Mouse (Mus musculus) hindbrain, embryonic 16.5 days (tissue): ENCODE measurements at regions not wholly inside any gene's neighbourhood (a gene's known extent, or its start where the extent isn't known, plus 50 kb on each side); places are given as distances from the start of the nearest gene placed in this dataset.
A peak's percentile ranks its signal among the peaks of the same experiment; 100 is the strongest.

ENCODE experiments used
- ATAC-seq: fragments of 200-750 bp; cut with Nextera tagmentation; 2 replicates; pipeline ENCODE4 v1.8.0; 2017; ENCODE audit warnings: moderate TSS enrichment, moderate library complexity
- H3K27ac ChIP-seq: fragments of 300-500 bp; sonication (generic); 2 replicates; pipeline ENCODE4 v1.5.1; 2014; ENCODE audit warnings: low read depth, mild to moderate bottlenecking, control low read depth, low read length, moderate library complexity
- H3K27me3 ChIP-seq: fragments of 300-500 bp; sonication (generic); replicated peaks from 2 replicates; pipeline ENCODE4 v1.6.1; 2014; ENCODE audit warnings: low read length; ENCODE audit not compliant: control insufficient read depth, insufficient read depth
- H3K36me3 ChIP-seq: fragments of 300-500 bp; sonication (generic); 2 replicates; pipeline ENCODE4 v1.6.1; 2014; ENCODE audit warnings: mild to moderate bottlenecking, low read length, moderate library complexity, mixed read lengths; ENCODE audit not compliant: control insufficient read depth, insufficient read depth
- H3K4me1 ChIP-seq: fragments of 300-500 bp; sonication (generic); 2 replicates; pipeline ENCODE4 v1.6.1; 2014; ENCODE audit warnings: low read depth, low read length; ENCODE audit not compliant: control insufficient read depth, insufficient read depth
- H3K4me2 ChIP-seq: fragments of 300-500 bp; sonication (generic); 2 replicates; pipeline ENCODE4 v1.6.1; 2014; ENCODE audit warnings: mild to moderate bottlenecking, low read length, control low read depth, moderate library complexity
- H3K4me3 ChIP-seq: fragments of 300-500 bp; sonication (generic); 2 replicates; pipeline ENCODE4 v1.5.1; 2014; ENCODE audit warnings: mild to moderate bottlenecking, low read length, control low read depth, moderate library complexity
- H3K9ac ChIP-seq: fragments of 300-500 bp; sonication (generic); 2 replicates; pipeline ENCODE4 v1.6.1; 2014; ENCODE audit warnings: low read depth, mild to moderate bottlenecking, control low read depth, low read length, moderate library complexity
- H3K9me3 ChIP-seq: fragments of 300-500 bp; sonication (generic); 2 replicates; pipeline ENCODE4 v1.6.1; 2014; ENCODE audit warnings: mild to moderate bottlenecking, low read length, moderate library complexity; ENCODE audit not compliant: control insufficient read depth
- WGBS: fragments of 180-500 bp; shearing (Covaris S2); extraction: QIAGEN DNeasy Blood & Tissue Kit; methylation state at CpG from one replicate; pipeline ENCODE4 v1.1.7; 2014; 5-methylcytosine and 5-hydroxymethylcytosine counted together

DNA sequence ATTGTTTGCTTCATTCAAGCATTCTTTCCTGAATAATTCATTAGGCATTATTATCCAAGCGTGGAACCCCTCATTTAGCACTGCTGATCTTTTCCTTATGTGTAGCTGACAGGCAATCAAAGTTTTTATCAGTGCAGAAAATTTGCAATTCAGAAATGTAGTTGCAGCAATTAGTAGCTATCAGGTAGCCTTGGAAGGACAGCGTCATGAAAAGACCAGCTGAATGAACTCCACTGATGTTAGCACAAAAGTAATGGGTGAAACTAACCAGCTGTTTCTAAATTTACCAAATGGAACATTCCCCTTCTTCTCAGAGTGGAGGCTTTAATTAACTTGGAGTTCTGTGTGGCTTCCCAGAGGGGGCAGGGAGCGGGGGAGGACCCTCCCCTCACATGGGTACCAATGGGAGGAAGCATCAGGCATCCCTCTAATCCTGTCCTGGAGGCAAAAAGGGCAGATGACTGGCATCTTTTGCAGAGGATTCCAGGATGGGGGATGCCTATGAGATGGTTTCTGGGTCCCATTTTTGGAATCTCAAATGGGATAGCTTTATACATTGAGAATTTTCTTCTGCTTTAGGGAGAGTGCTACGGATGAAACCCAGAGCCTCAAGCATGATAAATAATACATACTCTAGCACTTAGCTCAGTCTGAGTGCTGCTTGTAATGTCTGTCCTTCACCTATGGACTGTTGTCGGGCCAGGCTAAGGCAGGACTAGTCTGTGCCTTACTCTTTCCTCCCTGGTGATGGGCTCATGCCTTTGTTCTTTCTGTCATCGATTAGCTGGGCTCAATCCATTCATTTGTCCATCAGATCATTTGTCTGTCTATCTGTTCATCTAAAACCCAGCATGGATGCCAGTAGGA is 117.4 kb upstream of the Rcn1 start:
- Histone ChIP-seq H3K9ac (no peak overlapping the region), H3K4me2 (no peak overlapping the region), H3K4me1 (peaks cover 5% of the 10 kb centered on the region), H3K9me3 (no peaks in the 10 kb centered on the region), H3K4me3 (no peak overlapping the region), H3K36me3 (no peaks in the 10 kb centered on the region), H3K27ac (no peak overlapping the region), H3K27me3 (no peaks in the 10 kb centered on the region)
- ATAC-seq = peak; percentile 69
- 35% methylated on average over 6 of the region's 6 CpGs for WGBS

GRCm38 (mm10) chr2:105521841-105522240 is 122.7 kb upstream of the Rcn1 start:
- H3K4me1 ChIP-seq = no peaks in the 10 kb centered on the region
- H3K36me3 ChIP-seq = no peaks in the 10 kb centered on the region
- no peak overlapping the region for H3K9ac ChIP-seq
- H3K9me3 ChIP-seq = no peaks in the 10 kb centered on the region
- H3K27me3 ChIP-seq = no peaks in the 10 kb centered on the region
- H3K4me3 ChIP-seq = no peak overlapping the region
- no peak for ATAC-seq
- H3K27ac ChIP-seq = no peak overlapping the region
- H3K4me2 ChIP-seq = no peak overlapping the region
- WGBS = 13% methylated on average over 4 of the region's 4 CpGs

GRCm38 (mm10) chr2:105523297-105523802 is 124.2 kb upstream of the Rcn1 start:
- WGBS = 3% methylated on average over 5 of the region's 5 CpGs
- no peaks in the 10 kb centered on the region for H3K9me3 ChIP-seq
- peak; percentile 87 for ATAC-seq
- no peak overlapping the region for H3K27ac ChIP-seq
- no peak overlapping the region for H3K9ac ChIP-seq
- H3K36me3 ChIP-seq = no peaks in the 10 kb centered on the region
- H3K4me3 ChIP-seq = no peak overlapping the region
- no peaks in the 10 kb centered on the region for H3K4me1 ChIP-seq
- H3K4me2 ChIP-seq = no peak overlapping the region
- no peaks in the 10 kb centered on the region for H3K27me3 ChIP-seq

DNA sequence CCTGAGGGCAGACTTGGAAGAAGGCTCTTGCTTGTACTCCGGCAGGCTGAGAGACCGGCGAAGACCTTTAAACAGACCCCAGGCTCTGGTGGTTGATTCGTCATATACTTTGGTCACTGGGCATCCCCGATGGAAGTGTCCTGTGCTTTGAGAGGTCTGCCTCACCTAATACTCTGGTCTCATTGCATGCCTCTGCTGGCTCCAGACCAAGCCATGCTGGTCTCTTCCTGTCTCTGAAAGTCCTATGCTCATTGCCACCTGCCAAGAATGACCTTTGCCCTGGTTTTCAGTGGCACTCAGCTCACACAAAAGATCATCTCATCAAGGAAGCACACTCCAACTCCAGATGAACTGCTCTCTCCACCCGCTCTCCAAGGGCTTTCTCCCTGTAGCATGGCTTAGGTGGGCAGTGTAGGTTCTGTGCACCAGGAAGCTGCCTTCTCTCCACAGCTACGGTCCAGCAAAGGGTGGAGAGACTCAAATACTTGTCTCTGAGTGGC is 126.0 kb upstream of the Rcn1 start:
- H3K4me2 ChIP-seq = no peak overlapping the region
- H3K4me1 ChIP-seq = no peaks in the 10 kb centered on the region
- no peaks in the 10 kb centered on the region for H3K36me3 ChIP-seq
- no peak overlapping the region for H3K9ac ChIP-seq
- WGBS = 75% methylated on average over 7 of the region's 7 CpGs
- no peak overlapping the region for H3K27ac ChIP-seq
- H3K9me3 ChIP-seq = no peaks in the 10 kb centered on the region
- no peak overlapping the region for H3K4me3 ChIP-seq
- peak; percentile 48; the same call in 1 of the 2 replicates for ATAC-seq
- no peaks in the 10 kb centered on the region for H3K27me3 ChIP-seq

- H3K4me3 ChIP-seq = no peak overlapping the region
- WGBS = 91% methylated on average over 8 of the region's 8 CpGs
- no peak overlapping the region for H3K4me2 ChIP-seq
Observed at GRCm38 (mm10) chr2:105528535-105528934, 129.4 kb upstream of the Rcn1 start.

GRCm38 (mm10) chr2:105544099-105544498 is 124.6 kb upstream of the Pax6 start:
- no peak overlapping the region for H3K4me2 ChIP-seq
- 83% methylated on average over 13 of the region's 13 CpGs for WGBS
- no peaks in the 10 kb centered on the region for H3K36me3 ChIP-seq
- no peaks in the 10 kb centered on the region for H3K27me3 ChIP-seq
- H3K9ac ChIP-seq = no peak overlapping the region
- H3K9me3 ChIP-seq = no peaks in the 10 kb centered on the region
- H3K4me3 ChIP-seq = no peak overlapping the region
- H3K4me1 ChIP-seq = no peaks in the 10 kb centered on the region
- no peak for ATAC-seq
- no peak overlapping the region for H3K27ac ChIP-seq

More at GRCm38 (mm10) chr2:105528535-105528934, 129.4 kb upstream of the Rcn1 start:
- no peak overlapping the region for H3K27ac ChIP-seq
- ATAC-seq = no peak
- H3K36me3 ChIP-seq = no peaks in the 10 kb centered on the region
- H3K9me3 ChIP-seq = no peaks in the 10 kb centered on the region
- no peak overlapping the region for H3K9ac ChIP-seq
- no peaks in the 10 kb centered on the region for H3K4me1 ChIP-seq
- no peaks in the 10 kb centered on the region for H3K27me3 ChIP-seq

DNA sequence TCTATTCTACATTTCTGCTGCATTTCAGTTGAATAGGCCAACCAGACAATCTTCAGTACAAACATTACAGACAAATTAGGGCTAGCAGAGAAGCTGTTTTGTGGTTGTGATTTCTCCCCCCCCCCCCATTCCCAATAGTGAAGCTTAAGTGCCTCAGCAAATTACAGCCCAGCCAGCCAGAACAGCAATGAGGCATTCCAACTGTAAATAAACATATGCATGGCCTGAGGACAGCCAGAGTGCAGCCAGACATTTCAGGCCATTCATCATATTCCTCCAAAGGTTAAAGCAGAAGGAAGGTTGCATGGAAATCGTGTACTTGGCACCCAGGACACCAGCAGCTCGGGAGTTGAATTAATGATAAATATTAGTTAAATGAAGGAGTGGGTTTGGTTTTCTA is 116.6 kb upstream of the Pax6 start:
- Histone ChIP-seq H3K9me3 (no peaks in the 10 kb centered on the region), H3K4me2 (no peak overlapping the region), H3K4me3 (no peak overlapping the region), H3K36me3 (no peaks in the 10 kb centered on the region), H3K9ac (no peak overlapping the region), H3K4me1 (no peaks in the 10 kb centered on the region), H3K27me3 (no peaks in the 10 kb centered on the region), H3K27ac (no peak overlapping the region)
- 44% methylated on average over 2 of the region's 2 CpGs for WGBS
- peak; percentile 65; the same call in 1 of the 2 replicates for ATAC-seq

DNA sequence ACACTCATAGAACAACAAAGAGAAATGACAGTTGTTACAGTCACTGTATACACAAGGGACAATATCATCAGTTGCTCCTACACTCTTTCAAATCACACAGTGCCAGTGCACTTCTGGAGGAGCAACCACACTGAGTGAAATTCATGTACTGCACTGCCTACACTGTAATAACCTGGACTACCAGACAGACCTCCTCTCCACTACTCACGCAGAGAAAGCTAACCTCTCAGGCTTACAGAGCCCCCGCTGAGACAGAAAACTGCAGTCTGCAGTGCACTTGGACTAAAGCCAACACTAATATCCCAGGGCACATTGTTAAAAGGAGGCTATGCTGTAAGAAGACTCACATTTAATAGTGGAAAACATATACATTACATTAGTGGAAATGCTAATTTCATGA is 81.9 kb upstream of the Pax6 start:
- Histone ChIP-seq H3K9ac (no peak overlapping the region), H3K4me1 (no peaks in the 10 kb centered on the region; the same call in 1 of the 2 replicates), H3K36me3 (no peaks in the 10 kb centered on the region), H3K4me2 (no peak overlapping the region), H3K4me3 (no peak overlapping the region), H3K9me3 (peaks cover 2% of the 10 kb centered on the region; the same call in 1 of the 2 replicates), H3K27me3 (no peaks in the 10 kb centered on the region), H3K27ac (no peak overlapping the region)
- WGBS = 12% methylated on average over 2 of the region's 2 CpGs
- no peak; the same call in 1 of the 2 replicates for ATAC-seq

- Histone ChIP-seq H3K27me3 (no peaks in the 10 kb centered on the region), H3K27ac (no peak overlapping the region), H3K36me3 (no peaks in the 10 kb centered on the region), H3K4me2 (no peak overlapping the region), H3K9me3 (no peaks in the 10 kb centered on the region; the same call in 1 of the 2 replicates), H3K4me3 (no peak overlapping the region), H3K9ac (no peak overlapping the region), H3K4me1 (no peaks in the 10 kb centered on the region)
- 81% methylated on average over 2 of the region's 2 CpGs for whole genome bisulfite sequencing
- no peak for ATAC-seq
Observed at GRCm38 (mm10) chr2:105594131-105594530, 74.6 kb upstream of the Pax6 start.
